Mouse (Mus musculus) spleen, postnatal 4 days (tissue): ENCODE results near the gene Atf7.
A peak's percentile ranks its signal among the peaks of the same experiment; 100 is the strongest.

ENCODE experiments used
- DNase-seq, 2 experiments: peaks; one replicate each; pipeline ENCODE4 v3.0.0; 2022; ENCODE audit warnings: low spot score in 2 of 2

The Atf7 gene

DNA sequence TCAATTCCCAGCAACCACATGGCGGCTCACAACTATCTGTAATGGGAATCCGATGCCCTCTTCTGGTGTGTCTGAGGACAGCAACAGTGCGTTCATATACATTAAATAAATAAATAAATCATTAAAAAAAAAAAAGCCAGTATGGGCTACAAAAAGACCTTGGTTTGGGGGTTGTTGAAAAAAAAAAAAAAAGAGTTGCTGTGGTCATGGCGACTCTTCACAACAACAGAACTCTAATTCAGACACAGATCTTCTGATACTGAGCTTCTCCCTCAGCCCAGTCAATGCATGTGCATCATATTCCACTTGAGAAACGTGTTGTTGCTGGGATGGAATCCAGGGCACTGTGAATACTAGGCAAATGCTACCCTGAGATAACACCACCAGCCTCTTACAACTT lies 72.7 kb downstream of the Atf7 start:
- DNase-seq: no peak

DNA sequence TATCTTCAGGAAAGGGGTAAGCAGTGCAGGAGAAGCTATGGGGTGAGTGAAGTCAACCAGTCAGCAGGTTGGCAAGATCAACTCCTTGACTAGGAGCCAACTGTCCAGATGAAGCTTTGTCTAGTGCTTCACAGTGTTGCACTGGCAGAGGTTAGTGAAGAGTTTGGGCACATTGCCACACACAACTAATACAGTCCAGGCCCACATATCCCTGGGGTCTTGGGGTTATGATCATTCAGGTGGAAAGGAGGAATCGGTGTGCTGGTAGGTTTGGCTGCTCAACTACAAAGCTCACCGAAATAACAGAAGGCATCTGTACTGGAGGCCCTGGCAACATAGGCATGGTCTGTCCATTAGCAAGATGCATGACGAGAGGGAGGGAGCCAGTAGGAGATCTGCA lies 77.8 kb downstream of the Atf7 start:
- DNase-seq: no peak

DNA sequence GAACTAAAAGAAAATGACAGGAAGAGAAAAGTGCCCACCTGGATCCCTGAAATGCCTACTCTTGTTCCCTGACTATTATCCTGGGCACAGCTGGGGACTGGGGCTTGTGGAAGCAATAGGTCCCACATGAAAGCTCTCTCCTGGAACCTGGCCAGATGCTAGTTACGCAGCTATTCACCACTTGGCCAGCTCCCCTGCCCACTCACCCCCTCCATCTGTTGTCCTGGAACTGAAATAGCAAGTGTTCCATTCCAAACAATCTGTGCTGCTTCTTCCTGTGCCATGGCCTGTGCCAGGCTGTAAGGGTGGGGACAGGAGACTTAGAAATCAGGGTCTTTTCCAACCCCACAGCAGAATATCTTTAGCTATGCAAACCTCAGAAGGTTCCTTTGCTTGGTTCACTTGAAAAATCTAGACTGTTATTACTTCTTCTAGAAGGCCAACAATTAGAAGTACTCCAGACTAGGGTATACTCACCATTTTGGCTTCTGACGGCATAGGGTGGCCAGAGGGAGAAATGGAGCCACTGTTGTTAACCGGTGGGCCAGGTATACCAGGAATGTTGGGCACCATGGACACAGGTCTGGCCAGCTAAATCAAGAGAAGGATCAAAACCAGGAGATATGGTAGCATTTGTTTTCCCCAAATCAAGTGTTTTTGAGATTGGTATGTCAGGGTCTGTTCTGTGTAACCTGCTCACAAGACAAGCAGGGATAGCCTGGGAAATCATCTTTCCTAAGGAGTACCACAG lies 78.4 kb downstream of the Atf7 start:
- no peak for DNase-seq

DNA sequence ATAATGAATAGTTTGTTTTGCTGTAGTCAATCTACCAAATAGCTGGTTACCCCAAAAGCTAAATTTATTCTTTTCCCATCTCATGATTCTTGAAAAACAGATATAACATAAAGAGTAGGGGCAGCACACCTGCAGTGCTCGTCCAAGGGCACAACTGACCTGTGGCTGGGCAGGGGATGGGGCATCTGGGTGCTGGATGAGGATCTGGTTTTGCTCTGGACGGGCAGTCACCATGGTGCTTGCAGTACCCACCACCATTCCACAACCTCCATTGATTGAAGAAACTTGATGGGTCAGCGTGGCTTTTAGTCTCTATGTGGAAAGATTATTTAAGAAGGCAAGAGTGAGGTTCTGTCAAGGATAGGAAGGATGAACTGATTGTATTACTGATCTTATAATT lies 79.0 kb downstream of the Atf7 start:
- DNase-seq: no peak

DNA sequence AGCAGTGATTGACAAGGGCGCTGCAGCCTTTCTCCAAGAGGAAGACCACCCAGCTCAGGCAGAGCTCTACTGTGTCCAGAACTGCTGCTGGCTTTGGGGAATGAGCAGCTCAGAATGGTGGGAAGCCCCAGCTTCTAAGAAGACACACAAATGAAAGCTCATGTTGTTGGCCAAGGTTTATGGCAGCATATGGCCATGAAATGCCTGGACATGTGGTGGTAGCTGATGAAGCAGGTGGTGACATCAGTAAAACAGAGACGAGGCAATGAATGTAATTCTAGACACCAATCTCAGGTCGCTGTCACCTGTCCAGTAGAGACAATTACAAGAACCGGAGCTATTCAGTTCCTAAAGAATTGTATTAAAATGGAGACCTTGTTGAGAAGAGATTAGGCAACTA lies 80.5 kb downstream of the Atf7 start:
- no peak for DNase-seq

DNA sequence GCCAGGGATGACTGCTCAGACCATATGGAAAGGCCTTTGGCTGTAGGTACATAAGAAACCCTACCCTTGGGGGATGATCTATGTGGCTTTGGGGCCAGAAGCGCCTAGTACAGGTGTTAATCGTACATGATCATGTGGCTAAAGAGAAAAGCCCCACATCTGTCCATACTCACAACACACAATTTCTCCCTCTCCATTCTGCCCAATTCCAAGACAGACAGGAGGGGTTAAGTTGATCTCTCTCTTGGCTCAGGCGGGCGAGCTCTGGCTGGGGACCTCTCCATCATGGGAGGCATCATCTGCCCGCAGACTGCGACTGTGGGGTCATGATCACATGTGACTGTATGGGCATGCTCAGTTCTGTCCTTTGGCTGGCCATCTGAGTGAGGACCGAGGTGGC lies 91.3 kb downstream of the Atf7 start:
- no peak for DNase-seq

DNA sequence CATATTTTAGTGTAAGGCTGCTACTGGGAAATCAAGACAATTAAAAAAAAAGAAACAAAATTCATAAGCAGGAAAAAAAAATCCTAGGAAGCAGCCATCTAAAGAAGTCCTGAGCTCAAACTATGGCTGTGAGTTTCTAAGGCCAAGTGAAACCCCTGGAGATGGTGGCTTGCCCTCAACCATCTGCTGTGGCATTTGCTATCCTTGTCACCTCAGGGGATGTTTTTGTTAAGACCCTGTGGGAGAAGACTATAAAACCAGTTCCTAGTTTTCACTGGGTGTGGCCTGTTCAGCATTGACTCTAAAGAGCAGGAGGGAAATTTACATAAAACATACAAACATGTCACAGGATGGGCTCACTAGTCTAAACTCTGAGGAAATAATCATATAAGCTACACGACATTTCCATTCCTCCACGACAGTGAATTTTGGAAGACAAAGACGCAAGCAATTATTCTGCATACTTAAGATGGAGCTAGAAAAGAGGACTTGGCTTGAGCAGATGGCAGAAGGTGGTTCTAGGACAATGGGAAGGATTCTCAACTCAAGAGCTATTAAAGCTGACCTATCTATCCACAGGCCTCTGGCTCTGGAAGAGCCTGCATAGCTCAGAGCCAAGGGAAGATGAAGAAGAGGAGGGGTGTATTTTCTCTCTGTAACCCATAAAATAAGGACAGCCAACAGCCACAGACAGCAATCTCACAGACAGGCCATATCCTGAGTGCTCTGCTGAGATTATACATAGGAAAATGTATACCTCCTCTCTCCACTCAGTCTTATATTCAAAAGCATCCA lies 93.0 kb downstream of the Atf7 start:
- no peak for DNase-seq

DNA sequence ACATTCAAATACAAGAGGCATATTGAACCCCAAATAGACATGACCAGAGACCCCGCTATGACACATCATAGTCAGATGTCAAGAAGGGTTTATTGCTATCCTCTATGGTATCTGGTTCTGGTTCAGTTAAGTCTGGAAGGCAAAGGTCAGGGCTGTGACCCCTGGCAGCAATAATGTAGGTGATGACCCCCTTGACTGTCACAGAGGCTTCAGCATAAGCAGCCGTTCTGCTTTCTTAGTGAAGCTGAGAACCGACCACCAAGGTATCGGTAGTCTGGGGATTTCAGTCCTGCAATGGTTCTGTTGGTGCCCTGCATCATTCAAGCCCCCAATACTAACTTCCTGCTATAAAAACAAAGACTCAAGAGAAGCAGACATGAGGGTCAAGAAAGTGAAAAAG lies 93.7 kb downstream of the Atf7 start:
- DNase-seq: no peak

DNA sequence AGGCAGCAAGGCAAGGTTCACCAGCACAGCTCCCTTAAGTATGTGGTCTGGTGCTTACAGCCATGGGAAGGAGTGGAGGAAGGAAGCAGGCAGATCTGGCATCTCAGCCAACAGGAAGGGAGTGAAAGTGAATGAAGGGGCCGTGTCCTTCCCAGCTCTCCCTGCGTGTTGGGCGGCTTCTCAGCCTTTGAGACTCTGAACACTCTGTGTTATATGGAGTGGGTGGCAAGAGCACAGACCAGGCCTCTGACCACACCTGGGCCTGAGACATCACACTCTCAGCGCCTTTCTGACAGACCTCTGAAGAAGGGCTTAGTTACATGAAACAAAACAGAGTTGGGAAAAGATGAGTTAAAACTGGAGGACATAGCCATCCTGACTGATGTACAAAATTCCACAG lies 94.7 kb downstream of the Atf7 start:
- no peak for DNase-seq

DNA sequence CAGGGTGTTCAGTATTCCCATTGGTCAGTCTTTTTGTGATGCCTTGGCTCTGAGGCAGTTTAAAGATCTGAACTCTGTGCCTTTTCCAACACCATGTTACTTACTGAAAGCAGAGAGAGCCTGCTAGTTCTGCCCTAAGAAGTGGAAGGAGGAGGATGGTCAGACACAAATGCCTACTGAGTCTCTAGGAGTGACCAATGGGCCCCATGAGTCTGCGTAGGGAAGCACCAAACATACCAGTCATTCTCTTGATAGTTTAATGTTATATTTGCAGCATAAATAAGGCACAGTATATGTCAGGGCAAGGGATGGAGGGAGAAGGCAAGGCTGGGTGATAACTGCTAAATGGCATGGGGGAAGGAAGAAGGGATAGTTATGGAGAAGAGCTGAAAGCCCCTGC lies 96.9 kb downstream of the Atf7 start:
- DNase-seq: no peak

DNA sequence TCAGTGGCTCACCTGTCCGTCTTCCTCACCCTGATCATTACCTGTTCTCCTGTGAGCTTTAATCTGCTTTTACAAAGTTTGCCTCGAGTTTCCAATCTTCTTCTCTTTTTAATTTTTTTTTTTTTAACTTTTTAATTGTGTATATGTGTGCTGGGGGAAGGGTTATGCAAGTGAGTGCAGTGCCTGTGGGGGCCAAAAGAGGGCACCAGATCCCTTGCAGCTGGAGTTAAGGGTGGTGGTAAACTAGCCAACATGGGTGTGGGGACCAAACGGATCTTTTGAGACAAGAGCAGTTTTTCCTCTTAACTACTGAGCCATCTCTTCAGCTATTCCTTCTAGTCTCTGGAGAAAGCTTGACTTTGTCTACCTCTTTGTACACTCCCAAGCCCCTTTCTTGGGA lies 97.3 kb downstream of the Atf7 start:
- no peak for DNase-seq

DNA sequence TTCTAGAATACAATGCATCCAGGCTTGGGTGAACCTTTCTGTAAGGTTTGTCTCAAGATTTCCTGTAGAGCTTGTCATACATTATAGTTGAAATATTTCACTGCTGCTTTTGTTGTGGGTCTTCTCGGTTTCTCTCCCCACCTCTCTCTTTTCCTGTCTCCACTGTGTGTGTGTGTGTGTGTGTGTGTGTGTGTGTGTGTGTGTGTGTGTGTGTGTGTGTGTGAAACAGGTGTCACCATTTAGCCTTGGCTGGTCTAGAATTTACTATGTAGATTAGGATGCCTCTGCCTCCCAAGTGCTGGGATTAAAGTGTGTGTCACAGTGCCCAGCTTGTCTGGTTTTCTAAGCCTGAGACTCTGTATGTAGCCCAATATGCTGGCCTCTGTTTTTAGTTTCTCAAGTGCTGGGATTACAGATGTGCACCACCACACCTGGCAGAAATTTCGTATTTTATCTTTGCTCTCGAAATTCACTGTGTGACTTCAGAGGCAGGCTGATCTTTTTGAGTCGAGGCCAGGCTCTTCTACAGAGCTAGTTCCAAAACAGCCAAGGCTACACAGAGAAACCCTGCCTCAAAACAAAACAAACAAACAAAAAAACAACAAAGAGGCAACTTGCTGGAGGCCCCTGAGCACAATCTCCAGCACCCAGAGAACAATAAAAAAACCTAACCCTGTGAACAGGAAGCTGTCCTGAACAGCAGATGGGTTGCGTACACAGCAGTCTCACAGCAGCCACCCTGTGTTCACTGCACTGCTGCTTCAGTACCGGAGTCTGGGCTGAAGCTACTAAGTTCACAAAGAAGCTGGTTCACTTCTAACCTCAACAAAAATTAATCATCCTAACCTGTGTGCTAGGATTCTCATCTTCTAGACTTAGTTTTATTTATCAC lies 98.9 kb downstream of the Atf7 start:
- DNase-seq: no peak

DNA sequence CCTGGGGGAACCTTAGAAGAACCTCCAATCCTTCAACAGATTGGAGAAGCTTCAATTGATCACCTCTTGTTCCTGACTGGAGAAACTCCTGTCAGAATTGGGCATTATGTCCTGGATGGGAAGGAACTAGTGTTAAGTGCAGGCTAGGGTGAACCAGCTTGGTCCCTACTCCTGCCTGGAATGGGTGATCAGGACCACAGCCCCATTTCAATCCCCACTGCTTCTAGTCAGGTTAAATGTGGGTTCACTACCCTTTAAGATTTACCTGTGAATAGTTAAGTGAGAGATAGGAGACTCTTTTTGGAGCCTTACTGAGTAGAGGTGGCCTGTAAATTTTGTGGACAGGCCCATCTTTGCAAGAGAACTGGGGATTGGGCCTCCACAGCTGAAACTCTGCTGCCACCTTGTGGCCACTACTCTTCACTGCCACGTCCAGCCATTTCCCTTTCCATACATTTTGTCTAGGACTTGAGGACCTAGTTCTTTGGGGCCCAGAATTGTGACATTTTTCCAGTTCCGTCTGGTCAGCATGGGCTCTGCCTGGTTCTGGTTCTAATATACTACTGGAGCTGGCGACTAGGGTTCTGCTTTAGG lies 100.3 kb downstream of the Atf7 start, which contains the start of gene Npff:
Gene Npff (minus strand): TSS at position 51 of the 594 bp plus-strand sequence.
- DNase-seq: peak; percentile 70 to 90

DNA sequence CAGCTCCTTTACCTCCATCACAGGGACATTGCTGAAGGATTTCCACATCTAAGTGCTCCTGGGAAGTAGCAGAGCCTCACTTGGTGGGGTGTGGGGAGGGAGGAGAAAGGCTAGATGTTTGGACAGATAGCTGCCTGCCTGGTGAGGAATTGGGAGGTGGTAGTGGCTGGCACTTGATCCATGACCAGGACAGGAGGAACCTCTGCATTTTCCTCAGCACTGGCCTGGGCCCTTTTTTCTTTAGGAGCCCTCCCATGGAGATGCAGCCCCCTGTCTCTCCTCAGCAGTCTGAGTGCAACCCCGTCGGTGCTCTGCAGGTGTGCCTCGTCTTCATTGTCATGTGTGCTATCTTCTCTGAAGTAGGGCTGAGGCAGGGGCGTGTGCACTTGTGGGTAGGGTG lies 103.8 kb downstream of the Atf7 start:
- DNase-seq: no peak

DNA sequence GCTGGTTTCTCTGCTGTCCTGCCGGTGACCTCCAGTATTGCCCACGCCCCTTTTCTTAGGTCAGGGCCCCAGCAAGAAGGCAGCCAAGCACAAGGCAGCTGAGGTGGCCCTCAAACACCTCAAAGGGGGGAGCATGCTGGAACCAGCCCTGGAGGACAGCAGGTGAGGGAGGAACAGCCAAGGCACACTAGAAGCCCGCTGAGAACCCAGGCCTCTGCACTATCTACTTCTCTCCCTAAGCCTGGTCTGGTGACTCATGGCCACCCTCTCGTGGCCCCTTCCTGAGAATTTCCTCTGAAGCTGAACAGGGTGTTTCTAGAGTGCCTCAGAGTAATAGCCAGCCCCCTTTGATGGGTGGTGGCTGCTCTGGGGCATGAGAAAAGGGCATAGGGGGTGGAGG lies 104.8 kb downstream of the Atf7 start:
- DNase-seq: peak in 1 of 2 experiments; percentile 60

DNA sequence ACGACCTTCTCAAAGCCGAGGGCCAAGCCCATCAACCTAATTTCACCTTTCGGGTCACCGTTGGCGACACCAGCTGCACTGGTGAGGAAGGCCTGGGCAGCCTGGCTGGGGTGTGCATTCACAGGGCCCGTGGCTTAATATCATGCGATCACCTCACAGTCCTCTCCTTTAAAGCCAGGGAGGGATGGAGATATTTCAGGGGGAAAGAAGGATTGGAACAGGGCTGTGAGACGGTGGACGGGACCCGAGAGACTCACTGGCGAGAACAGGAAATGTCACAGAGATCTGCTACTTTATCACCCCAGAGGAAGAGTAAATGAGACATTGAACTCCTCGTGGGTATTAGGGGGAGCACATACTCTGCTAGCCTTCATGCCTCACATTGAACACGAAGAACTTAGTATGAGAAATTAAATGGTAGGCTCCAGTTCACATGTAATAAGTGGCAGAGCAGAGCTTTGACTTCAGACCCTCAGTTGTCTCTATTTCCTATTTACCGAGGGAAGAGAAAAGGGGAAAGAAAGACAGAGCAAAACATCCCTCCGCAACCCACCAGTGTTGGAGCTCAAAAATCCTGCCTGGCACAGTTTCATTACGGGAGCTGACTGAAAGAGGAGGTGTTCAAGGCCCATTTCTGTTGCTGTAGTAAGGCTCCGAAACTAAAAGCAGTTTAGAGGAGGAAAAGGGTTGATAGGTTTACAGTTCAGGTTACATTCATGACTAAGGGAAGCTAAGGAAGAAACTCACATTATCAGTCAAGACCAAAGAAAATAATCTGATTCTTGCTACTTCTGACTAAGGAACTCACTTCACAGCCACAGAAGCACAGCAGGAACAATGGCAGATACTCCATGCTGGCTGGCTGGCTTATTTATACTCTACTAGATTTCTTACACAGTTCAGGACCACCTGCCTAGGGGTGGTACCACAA lies 105.8 kb downstream of the Atf7 start:
- DNase-seq: peak in 1 of 2 experiments; percentile 65

DNA sequence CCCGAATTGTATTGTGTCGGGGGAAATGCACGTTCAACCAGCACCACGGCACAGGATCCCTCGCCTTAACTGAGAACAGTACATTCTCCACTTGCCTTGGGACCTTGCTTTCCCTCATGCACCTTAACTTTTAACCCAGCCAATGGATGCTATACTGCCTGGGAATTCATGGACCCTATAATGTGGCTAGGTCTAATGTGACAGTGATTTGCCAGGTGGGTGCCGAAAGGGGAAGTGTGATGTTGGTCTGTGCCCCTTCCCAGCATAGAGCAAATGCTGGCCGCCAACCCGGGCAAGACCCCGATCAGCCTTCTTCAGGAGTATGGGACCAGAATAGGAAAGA lies 106.4 kb downstream of the Atf7 start:
- no peak for DNase-seq

DNA sequence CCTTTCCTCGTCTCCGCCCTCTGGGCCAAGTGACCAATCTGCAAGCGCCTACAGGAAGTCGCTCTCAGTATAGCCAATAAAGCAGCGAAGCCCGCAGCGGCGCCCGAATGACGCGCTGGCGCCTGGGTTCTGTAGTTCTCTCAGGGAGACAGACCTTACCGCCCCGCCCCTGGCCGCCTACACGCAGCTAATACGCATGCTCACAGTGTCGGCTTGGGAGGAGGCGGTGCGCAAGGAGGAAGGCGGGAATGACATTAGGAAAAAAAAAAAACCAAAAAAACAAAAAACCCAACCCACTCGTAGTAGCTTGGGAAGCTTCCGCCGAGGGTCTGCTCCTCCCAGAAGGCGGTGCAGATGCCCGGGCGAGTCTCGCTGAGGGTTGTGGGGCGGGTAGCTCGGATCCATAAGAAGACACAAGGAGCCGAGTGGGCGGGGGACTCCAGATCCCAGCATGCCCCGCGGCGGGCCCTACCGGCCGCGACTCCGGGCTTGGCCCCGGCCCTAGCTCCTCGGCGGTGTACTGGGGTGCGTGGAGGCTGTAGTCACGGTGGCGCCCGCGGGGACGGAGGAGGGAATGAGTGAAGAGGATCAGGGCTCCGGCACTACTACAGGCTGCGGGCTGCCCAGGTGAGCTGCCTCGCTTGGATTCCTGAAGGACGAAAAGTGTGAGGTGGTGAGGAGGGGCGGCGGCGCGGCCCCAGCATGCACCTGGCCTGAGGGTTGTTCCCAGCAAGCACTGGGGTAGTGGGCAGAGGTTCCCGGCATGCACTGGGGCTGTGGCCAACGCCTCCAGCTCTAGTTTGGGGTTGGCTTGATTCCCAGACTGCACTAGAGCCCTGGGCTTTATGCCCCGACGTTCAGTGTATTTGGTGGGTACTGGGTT lies 107.0 kb downstream of the Atf7 start, which contains the start of gene Tarbp2:
Gene Tarbp2 (plus strand): TSS at position 217 of the 883 bp plus-strand sequence.
- DNase-seq: peak; percentile 98 to 99

DNA sequence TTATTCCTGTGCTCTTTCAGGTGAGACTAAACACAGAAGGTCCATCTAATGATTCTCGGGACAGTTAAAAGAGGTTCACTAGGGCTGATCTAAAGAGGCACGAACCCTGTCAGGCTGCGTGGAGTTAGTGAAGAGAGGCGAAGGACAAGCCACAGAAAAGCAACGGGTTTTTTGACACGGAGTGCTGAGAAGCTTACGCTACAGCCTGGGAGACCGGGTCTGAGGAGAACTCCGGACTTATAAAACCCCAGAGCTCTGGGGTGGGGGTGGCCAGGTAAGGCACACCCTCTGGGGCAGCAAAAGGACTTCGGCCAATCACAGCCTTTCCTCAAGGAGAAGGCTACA lies 107.7 kb downstream of the Atf7 start:
- DNase-seq: no peak
